Mouse (Mus musculus): ENCODE measurements around the gene AY074887.
A peak's percentile ranks its signal among the peaks of the same experiment; 100 is the strongest.

The AY074887 gene

GRCm38 (mm10) chr9:54917010-54917677 is 33.7 kb downstream of the AY074887 start, which contains the start of gene Hykk:
TSS of gene Hykk (plus strand) at chr9:54917283.
- DNase-seq (ENCODE audit: extremely low spot score, low read depth, low spot score) = peak; percentile 90

DNA sequence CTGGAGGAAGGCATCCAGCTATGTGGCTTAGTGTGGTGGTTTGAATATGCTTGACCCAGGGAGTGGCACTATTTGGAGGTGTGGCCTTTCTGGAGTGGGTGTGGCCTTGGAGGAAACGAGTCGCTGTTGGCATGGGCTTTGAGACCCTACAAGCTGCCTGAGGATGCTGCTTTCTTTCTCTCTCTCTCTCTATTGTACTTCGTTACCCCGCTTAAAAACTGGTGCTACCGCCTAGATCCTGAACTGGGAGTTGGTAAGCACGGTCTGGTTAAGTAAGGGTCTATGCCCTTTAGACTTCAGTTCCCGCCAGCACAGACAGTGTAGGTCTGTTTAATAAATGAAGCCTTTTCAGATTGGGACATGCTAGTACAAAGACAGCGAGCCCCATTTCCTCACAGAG is 34.4 kb downstream of the AY074887 start:
- DNase-seq (ENCODE audit: extremely low spot score, low read depth, low spot score) = no peak

DNA sequence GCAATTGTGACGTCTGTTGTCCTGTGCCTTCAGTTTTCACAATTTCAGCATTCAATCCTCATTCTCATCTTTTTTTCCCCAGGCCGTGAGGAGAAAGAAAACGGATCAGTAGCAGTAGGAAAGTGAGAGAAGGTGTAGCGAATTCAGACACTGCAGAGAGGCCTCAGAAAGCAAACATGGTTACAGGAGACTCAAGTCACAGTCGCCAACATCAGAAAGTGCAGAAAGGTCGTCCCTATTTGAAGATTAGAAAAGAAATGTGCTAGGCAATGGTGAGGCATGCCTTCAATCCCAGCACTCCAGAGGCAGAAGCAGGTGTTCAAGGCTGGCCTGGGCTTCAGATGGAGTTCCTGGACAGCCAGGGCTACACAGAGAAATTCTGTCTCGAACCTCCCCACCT is 35.2 kb downstream of the AY074887 start:
- no peak for DNase-seq (ENCODE audit: extremely low spot score, low read depth, low spot score)

DNA sequence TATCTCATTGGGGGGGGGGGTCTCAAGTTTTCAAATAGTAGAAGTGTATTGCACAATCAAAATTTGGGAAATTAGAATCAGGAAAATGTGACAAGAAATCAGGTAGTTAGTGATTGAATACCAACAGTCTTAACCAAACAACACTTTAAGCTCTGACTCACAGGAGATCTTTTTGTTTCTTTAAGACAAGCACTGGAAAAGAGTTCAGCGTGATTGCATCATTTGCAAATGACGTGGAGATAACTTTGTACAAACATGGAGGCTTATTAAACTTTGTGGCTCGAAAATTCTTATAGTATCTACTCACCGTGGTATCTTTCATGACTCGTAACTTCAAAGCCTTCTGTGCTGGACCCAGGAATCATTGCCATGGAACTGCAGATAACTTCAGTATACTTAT is 41.4 kb downstream of the AY074887 start:
- DNase-seq (ENCODE audit: extremely low spot score, low read depth, low spot score) = no peak
